Mouse (Mus musculus) urinary bladder, postnatal 10 days (tissue): ENCODE data around the gene Npas3.

Experiments
- DNase-seq: peaks from one replicate; pipeline ENCODE4 v3.0.0; 2022; ENCODE audit warnings: low spot score

Gene Npas3

DNA sequence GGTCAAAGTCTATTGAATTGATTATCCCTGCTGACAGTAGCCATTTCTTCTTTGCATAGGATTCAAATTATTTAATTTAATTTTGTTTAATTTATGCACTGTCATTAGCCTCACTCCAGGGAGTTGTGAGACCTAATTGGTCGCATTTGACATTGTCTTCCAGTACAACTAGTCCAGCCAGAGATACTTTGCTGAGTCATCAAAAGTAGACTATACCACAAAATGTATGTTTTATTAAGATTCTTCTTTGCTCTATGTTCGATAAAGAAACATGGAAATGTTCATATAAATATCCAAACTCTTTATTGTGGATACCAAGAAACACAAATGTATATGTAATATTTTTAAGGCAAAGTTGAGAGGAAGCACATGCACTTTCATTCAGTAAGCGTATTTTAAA is 446.8 kb downstream of the Npas3 start:
- no peak for DNase-seq

DNA sequence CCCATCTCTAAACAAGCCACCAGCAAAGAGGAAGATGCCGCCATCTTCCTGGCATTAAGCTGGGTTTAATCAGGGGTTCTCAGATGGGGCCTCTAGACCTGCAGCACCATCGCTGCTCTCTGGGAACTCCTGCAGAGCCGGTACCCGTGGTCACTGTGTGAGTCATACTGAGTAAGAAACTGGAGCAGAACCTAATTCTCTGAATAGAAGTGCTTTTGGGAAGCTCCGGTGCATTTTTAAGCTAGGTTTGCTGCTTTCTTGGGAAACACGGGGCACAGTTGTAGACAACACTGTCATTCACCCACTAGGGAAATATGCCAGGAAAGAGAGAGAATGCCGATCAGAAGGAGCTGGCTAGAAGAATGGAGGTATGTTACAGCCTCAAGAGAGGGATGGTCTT is 449.2 kb downstream of the Npas3 start:
- DNase-seq: no peak

DNA sequence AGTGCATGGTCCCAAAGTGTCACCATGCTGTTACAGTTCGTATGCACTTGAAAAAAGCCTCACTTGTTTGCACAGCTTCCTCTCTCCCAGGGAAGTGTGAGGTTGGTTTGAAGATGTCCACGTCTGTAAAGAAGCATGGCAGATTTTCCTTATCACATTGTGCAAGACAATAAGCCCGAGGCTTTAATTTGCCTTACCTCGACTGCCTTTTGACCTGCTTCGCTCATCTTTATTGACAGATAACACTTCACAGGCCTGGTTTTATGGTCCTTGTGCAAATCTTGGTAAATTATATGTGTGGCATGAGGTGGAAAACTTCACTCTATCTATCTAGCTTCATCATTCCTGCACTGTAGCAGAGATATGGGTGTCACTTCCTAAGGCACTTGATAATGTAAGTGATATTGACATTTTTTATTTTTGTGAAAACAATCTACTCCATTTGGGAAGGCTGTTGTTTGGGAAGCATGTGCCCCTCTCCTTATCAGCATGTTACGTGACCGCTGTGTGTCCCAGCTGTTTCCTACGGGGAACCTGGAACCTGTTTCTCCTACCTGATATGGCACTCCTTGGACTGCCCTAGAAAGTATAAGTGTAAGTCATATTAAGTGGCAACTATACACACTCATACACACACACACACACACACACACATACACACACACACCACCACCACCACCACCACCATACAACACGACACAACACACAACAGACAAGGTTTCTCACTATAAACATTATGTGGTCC is 450.2 kb downstream of the Npas3 start:
- DNase-seq: no peak

DNA sequence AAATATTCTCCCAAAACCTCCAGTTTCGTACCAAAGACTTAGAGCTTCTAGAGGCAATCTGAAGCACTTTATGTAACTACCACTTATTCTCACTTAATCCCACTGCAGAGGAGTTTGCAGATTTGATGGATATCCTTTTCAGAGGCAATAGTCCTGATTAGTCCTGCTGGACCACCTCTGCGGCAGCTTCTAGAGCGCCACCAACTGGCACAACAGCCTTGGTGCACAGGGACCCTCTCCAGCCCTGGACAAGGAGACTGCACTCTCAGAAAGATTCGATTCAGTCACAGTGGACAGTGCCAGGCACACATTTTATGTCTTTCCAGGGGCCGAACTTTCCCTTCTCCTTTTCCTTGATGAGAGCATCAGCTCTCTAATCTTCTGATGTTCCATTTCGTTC is 471.4 kb downstream of the Npas3 start:
- DNase-seq: no peak

- DNase-seq: no peak
Observed at GRCm38 (mm10) chr12:53722156-53722555, 473.7 kb downstream of the Npas3 start.

- no peak for DNase-seq
Observed at GRCm38 (mm10) chr12:53722718-53723698, 474.5 kb downstream of the Npas3 start.

- DNase-seq: no peak
Observed at GRCm38 (mm10) chr12:53729275-53729674, 480.8 kb downstream of the Npas3 start.

DNA sequence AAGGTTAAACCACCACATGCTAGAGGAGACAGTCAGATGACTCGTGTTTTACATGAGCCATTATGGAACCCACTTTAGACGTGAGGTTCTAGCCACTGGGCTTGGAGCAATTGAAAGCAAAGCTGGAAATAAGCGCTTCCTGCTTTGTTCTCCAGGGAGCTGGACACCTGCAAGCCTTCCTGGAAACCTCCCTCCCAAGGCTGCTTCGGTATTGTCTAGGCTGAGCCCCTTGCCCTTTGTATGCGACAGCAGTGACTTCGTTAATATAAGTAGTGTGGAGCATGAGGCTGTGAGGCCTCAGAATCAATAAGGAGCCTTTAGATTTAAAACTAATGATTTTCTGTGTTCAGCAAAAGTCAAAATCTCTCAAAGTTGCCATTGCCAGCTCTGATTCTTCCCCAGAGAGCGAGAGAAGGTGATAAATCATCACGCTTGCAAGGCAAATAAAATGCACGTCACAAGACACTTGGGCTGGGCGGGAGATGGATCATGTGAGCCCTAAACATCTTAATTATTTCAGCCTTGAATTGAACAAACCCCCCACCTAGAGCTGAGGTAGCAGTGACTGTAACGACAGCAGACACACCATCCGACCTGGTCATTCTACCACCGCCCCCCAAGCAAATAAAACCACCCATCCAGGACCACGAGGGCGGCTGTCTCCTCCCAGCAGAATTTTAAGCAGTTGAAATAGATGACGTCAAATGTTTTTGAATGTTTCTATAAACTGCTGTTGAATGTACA is 490.2 kb downstream of the Npas3 start:
- no peak for DNase-seq

- no peak for DNase-seq
Observed at GRCm38 (mm10) chr12:53746653-53747052, 498.2 kb downstream of the Npas3 start.

DNA sequence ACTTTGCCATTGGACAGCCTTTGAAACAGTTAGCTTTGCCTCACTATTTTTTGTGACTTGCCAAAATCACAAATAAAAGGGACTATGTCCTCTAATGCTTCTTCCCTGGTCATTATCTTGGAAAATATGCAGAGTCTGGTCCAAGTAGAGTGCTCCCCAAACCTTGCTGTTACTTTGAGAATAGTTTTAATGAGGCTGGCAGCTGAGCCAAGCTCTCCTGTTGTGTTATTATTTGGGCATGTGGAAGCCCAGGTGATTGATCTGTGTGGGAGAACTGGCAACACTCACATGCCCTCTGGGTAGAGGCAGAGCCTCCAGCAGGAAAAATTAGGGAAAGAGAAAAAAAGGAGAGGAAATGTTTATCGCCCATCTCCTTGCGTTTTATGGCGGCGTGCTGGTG is 500.9 kb downstream of the Npas3 start:
- DNase-seq: no peak

GRCm38 (mm10) chr12:53752281-53753072 is 504.0 kb downstream of the Npas3 start:
- DNase-seq: no peak

- DNase-seq: no peak
Observed at GRCm38 (mm10) chr12:53753368-53753937, 505.0 kb downstream of the Npas3 start.

- DNase-seq: no peak
Observed at GRCm38 (mm10) chr12:53754236-53754635, 505.8 kb downstream of the Npas3 start.

DNA sequence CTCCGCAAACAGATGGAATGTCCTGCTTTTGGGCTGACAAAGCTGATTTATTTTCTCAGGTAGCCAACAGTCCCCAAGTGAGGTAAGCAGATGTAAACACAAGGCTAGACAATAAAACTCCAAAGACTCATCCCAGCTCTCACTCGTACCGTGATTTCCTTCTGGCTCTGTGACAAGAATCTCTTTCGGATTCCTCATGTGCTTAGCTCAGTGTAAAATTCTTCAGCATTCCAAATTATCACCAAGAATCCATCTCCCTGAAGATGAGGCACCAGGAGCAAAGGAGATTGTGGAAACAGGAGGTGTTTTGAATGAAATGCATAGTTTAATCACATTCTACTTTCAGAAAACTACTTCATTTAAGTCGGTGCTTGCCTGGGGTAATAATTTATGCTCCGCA is 509.2 kb downstream of the Npas3 start:
- DNase-seq: no peak

- no peak for DNase-seq
Observed at GRCm38 (mm10) chr12:53758356-53758755, 509.9 kb downstream of the Npas3 start.

DNA sequence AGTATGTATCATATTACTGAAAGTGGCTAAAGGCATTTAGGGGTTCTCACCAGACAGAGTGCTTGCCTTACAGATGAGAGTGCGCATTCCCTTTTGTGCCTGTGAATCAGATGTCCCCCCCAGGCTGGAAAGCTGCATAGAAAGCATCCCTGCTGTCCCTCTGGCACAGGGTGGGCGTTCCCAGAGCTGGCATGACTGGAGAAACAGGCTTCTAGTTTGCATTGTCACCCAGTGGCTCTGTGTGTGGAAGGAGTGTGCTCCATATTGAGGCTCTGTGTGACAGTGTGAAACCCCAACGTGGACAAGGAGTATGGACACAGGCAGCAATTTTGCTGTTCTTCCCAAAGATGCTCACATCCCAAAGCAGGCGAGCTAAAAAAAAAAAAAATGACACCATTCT is 515.7 kb downstream of the Npas3 start:
- no peak for DNase-seq

GRCm38 (mm10) chr12:53768392-53768791 is 519.9 kb downstream of the Npas3 start:
- DNase-seq: no peak

DNA sequence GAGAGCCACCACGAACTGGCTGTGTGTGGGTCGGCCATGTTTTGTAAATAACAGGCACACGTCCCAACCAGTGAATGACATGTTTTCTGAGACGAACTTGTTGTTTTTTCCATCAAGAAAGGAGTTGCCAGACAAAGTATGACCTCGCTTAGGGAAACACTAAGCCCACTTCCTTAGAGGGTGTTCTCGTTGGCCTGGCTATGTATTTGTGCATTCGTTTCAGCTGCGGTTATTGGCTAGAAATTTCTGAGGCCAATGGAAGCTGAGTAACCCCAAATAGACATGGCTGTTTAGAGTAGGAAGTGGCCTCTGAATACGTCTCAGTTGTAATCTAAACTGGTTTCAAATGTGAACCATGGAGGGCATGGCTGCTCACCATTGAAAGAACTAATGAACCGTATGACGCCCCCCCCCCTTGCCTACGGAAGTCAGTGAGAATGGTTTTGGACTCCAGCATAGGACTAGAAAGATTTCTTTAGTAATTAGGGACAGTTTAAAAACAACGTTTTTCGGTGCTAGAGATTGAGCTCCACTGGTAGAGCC is 523.0 kb downstream of the Npas3 start:
- DNase-seq: no peak

DNA sequence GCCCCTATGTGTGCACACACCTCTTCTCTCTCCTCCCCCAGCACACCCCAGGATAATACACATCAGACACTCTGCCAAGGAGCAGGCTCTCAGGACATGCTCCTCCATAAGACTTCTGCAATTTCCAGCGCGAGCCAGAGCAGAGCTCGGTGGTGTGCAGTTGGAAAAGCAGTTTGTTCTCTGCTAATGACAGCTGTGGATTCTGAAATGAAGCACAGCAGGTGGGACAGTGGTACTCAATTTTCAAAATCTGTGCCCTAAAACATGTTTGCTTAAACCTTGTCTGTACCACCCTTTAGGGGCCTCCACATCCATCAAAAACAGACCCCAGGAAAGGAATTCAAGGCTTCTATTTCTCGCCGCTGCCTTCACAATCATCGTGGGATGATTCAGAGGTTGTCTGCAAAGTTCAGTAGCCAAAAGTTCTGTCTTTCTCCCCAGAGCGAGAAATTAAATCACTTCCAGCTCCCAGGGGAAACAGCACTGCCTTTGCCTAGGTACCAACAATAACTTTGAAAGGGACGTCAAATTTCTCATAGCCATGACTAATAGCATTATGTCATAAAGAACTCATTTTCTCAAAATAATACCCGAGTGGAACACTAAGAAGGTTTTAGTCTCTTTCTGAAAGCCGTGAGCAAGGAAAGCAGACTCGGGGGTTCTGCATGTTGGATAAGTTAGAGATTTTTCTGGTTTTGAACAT is 533.5 kb downstream of the Npas3 start:
- DNase-seq: no peak

GRCm38 (mm10) chr12:53789501-53789900 is 541.0 kb downstream of the Npas3 start:
- DNase-seq: no peak
